Mouse (Mus musculus) embryonic facial prominence, embryonic 15.5 days (tissue): ENCODE results near the gene Ppp1r21. TPM values are rescaled to one million over a fixed set of nuclear protein-coding genes. Genes with fewer than 3 reads are reported as not detected.

Experiments used
- ATAC-seq: fragments of 200-750 bp; cut with Nextera tagmentation; 2 replicates; pipeline ENCODE4 v1.8.0; 2017; ENCODE audit warnings: low read depth, moderate TSS enrichment; ENCODE audit not compliant: insufficient number of reproducible peaks, low FRiP score, low TSS enrichment
- H3K27ac ChIP-seq: fragments of 300-500 bp; sonication (generic); replicated peaks from 2 replicates; pipeline ENCODE4 v1.5.1; 2015; ENCODE audit warnings: mild to moderate bottlenecking, inconsistent platforms
- H3K27me3 ChIP-seq: fragments of 300-500 bp; sonication (generic); 2 replicates; pipeline ENCODE4 v1.6.1; 2015; ENCODE audit warnings: inconsistent platforms
- H3K36me3 ChIP-seq: fragments of 300-500 bp; sonication (generic); 2 replicates; pipeline ENCODE4 v1.6.1; 2015; ENCODE audit warnings: mild to moderate bottlenecking, inconsistent platforms
- H3K4me1 ChIP-seq: fragments of 300-500 bp; sonication (generic); 2 replicates; pipeline ENCODE4 v1.6.1; 2015; ENCODE audit warnings: inconsistent platforms
- H3K4me2 ChIP-seq: fragments of 300-500 bp; sonication (generic); replicated peaks from 2 replicates; pipeline ENCODE4 v1.6.1; 2015; ENCODE audit warnings: mild to moderate bottlenecking, inconsistent platforms
- H3K4me3 ChIP-seq: fragments of 300-500 bp; sonication (generic); replicated peaks from 2 replicates; pipeline ENCODE4 v1.5.1; 2015; ENCODE audit warnings: mild to moderate bottlenecking, inconsistent platforms
- H3K9ac ChIP-seq: fragments of 300-500 bp; sonication (generic); 2 replicates; pipeline ENCODE4 v1.6.1; 2015; ENCODE audit warnings: inconsistent platforms
- H3K9me3 ChIP-seq: fragments of 300-500 bp; sonication (generic); replicated peaks from 2 replicates; pipeline ENCODE4 v1.6.1; 2016; ENCODE audit warnings: inconsistent platforms
- WGBS: fragments of 180-500 bp; shearing (Covaris S2); methylation state at CpG from one replicate; pipeline ENCODE4 v1.1.7; 2015; 5-methylcytosine and 5-hydroxymethylcytosine counted together
- polyA plus RNA-seq: library from polyadenylated mRNA; unstranded; fragments of >200 nt; fragmentation: Nextera tagmentation; extraction: Ambion mirVana; gene quantifications from 2 replicates; pipeline ENCODE4 v1.2.1, GENCODE M21; 2015

Gene Ppp1r21
- polyA plus RNA-seq, 1 experiment from 2014 or later = 19.2 TPM

- WGBS = 45% methylated on average over 10 of the region's 10 CpGs
- no peaks in the 10 kb centered on the region for H3K9me3 ChIP-seq
- H3K4me1 ChIP-seq = peaks cover 17% of the 10 kb centered on the region
- no peak overlapping the region for H3K4me3 ChIP-seq
- 0 out of 2 replicates have a peak overlapping the region, but pooled peaks have one; percentile 17 for H3K27ac ChIP-seq
- H3K4me2 ChIP-seq = no peak overlapping the region
- ATAC-seq = no peak
- H3K9ac ChIP-seq = no peak overlapping the region
- H3K27me3 ChIP-seq = no peaks in the 10 kb centered on the region
- H3K36me3 ChIP-seq = peaks cover 27% of the 10 kb centered on the region
Observed at GRCm38 (mm10) chr17:88550981-88551940, 21.3 kb downstream of the Ppp1r21 start.

- Histone ChIP-seq H3K36me3 (peaks cover 22% of the 10 kb centered on the region), H3K9me3 (no peaks in the 10 kb centered on the region), H3K27ac (no peak overlapping the region), H3K4me3 (no peak overlapping the region), H3K4me2 (no peak overlapping the region), H3K9ac (no peak overlapping the region), H3K4me1 (peaks cover 17% of the 10 kb centered on the region), H3K27me3 (no peaks in the 10 kb centered on the region)
- 15% methylated on average over 6 of the region's 6 CpGs for WGBS
- no peak for ATAC-seq
Observed at GRCm38 (mm10) chr17:88552556-88552955, 22.6 kb downstream of the Ppp1r21 start.

- no peaks in the 10 kb centered on the region for H3K27me3 ChIP-seq
- H3K4me3 ChIP-seq = no peak overlapping the region
- H3K27ac ChIP-seq = no peak overlapping the region
- H3K4me2 ChIP-seq = no peak overlapping the region
- WGBS = 31% methylated on average over 8 of the region's 8 CpGs
- ATAC-seq = no peak
- H3K9ac ChIP-seq = no peak overlapping the region
- no peaks in the 10 kb centered on the region for H3K9me3 ChIP-seq
- peaks cover 20% of the 10 kb centered on the region for H3K36me3 ChIP-seq
- H3K4me1 ChIP-seq = peaks cover 17% of the 10 kb centered on the region
Observed at GRCm38 (mm10) chr17:88553001-88553449, 23.1 kb downstream of the Ppp1r21 start.

GRCm38 (mm10) chr17:88553473-88554087 lies 23.7 kb downstream of the Ppp1r21 start:
- H3K36me3 ChIP-seq = peaks cover 20% of the 10 kb centered on the region
- H3K9me3 ChIP-seq = no peaks in the 10 kb centered on the region
- no peak overlapping the region for H3K9ac ChIP-seq
- peaks cover 17% of the 10 kb centered on the region for H3K4me1 ChIP-seq
- no peak overlapping the region for H3K4me2 ChIP-seq
- ATAC-seq = no peak
- WGBS = 89% methylated on average over 11 of the region's 11 CpGs
- no peak overlapping the region for H3K4me3 ChIP-seq
- no peaks in the 10 kb centered on the region for H3K27me3 ChIP-seq
- no peak overlapping the region for H3K27ac ChIP-seq

GRCm38 (mm10) chr17:88556176-88556575 lies 26.3 kb downstream of the Ppp1r21 start:
- H3K9me3 ChIP-seq = no peaks in the 10 kb centered on the region
- peaks cover 12% of the 10 kb centered on the region; the same call in 1 of the 2 replicates for H3K36me3 ChIP-seq
- no peak overlapping the region for H3K9ac ChIP-seq
- ATAC-seq = no peak
- no peak overlapping the region for H3K4me2 ChIP-seq
- H3K27ac ChIP-seq = no peak overlapping the region
- H3K4me3 ChIP-seq = no peak overlapping the region
- WGBS = 78% methylated on average over 13 of the region's 13 CpGs
- no peaks in the 10 kb centered on the region for H3K27me3 ChIP-seq
- H3K4me1 ChIP-seq = peaks cover 17% of the 10 kb centered on the region

- Histone ChIP-seq H3K4me3 (no peak overlapping the region), H3K9ac (no peak overlapping the region), H3K36me3 (peaks cover 12% of the 10 kb centered on the region; the same call in 1 of the 2 replicates), H3K27ac (no peak overlapping the region), H3K27me3 (no peaks in the 10 kb centered on the region), H3K4me1 (peaks cover 15% of the 10 kb centered on the region; the same call in 1 of the 2 replicates), H3K4me2 (no peak overlapping the region), H3K9me3 (no peaks in the 10 kb centered on the region)
- WGBS = 78% methylated on average over 4 of the region's 4 CpGs
- ATAC-seq = no peak
Observed at GRCm38 (mm10) chr17:88556688-88557087, 26.8 kb downstream of the Ppp1r21 start.

GRCm38 (mm10) chr17:88558168-88558842 lies 28.4 kb downstream of the Ppp1r21 start:
- Histone ChIP-seq H3K27ac (no peak overlapping the region), H3K36me3 (peaks cover 20% of the 10 kb centered on the region; the same call in 1 of the 2 replicates), H3K9ac (no peak overlapping the region), H3K4me3 (no peak overlapping the region), H3K9me3 (no peaks in the 10 kb centered on the region), H3K27me3 (no peaks in the 10 kb centered on the region), H3K4me1 (no peaks in the 10 kb centered on the region), H3K4me2 (no peak overlapping the region)
- ATAC-seq = peak; percentile 63; the same call in 1 of the 2 replicates
- WGBS = 21% methylated on average over 13 of the region's 13 CpGs

- H3K9me3 ChIP-seq = no peaks in the 10 kb centered on the region
- no peak overlapping the region for H3K27ac ChIP-seq
- peaks cover 36% of the 10 kb centered on the region for H3K36me3 ChIP-seq
- no peak overlapping the region for H3K9ac ChIP-seq
- H3K27me3 ChIP-seq = no peaks in the 10 kb centered on the region
- H3K4me2 ChIP-seq = no peak overlapping the region
- H3K4me1 ChIP-seq = no peaks in the 10 kb centered on the region
- ATAC-seq = no peak
- H3K4me3 ChIP-seq = no peak overlapping the region
- WGBS = 63% methylated on average over 3 of the region's 3 CpGs
Observed at GRCm38 (mm10) chr17:88563611-88564010, 33.7 kb downstream of the Ppp1r21 start.

- Histone ChIP-seq H3K4me1 (no peaks in the 10 kb centered on the region), H3K27me3 (no peaks in the 10 kb centered on the region), H3K9ac (no peak overlapping the region), H3K36me3 (peaks cover 70% of the 10 kb centered on the region), H3K27ac (no peak overlapping the region), H3K4me3 (no peak overlapping the region), H3K9me3 (no peaks in the 10 kb centered on the region), H3K4me2 (no peak overlapping the region)
- WGBS = 84% methylated on average over 10 of the region's 10 CpGs
- no peak for ATAC-seq
Observed at GRCm38 (mm10) chr17:88569807-88570540, 40.1 kb downstream of the Ppp1r21 start.

GRCm38 (mm10) chr17:88570784-88571183 lies 40.9 kb downstream of the Ppp1r21 start:
- H3K27me3 ChIP-seq = no peaks in the 10 kb centered on the region
- no peak overlapping the region for H3K9ac ChIP-seq
- no peak overlapping the region for H3K4me3 ChIP-seq
- H3K36me3 ChIP-seq = peaks cover 73% of the 10 kb centered on the region
- ATAC-seq = no peak
- 82% methylated on average over 11 of the region's 11 CpGs for WGBS
- no peak overlapping the region for H3K4me2 ChIP-seq
- H3K4me1 ChIP-seq = no peaks in the 10 kb centered on the region
- no peaks in the 10 kb centered on the region for H3K9me3 ChIP-seq
- H3K27ac ChIP-seq = no peak overlapping the region
